Mouse (Mus musculus): ENCODE measurements around the gene Noc2l. TPM values are rescaled to one million over a fixed set of nuclear protein-coding genes. Genes with fewer than 3 reads are reported as not detected.

Gene Noc2l
- total and polyA plus RNA-seq, 3 experiments: 173 to 244 (median 197) TPM

- TF ChIP-seq ETS1 (conservative IDR thresholded peaks at IDR 0.05; ENCODE audit: low read depth, low read length): no peak
- TF ChIP-seq PAX5 (IDR thresholded peaks at IDR 0.05; ENCODE audit: low read length): no peak
- TF ChIP-seq E2F4 (IDR thresholded peaks at IDR 0.05; ENCODE audit: insufficient replicate concordance, low read depth, low read length): no peak
- TF ChIP-seq IRF4 (IDR thresholded peaks at IDR 0.05; ENCODE audit: low read depth, low read length): no peak
- TF ChIP-seq SMC3 (IDR thresholded peaks at IDR 0.05; ENCODE audit: low read depth, low read length): no peak
- no peak for TF ChIP-seq BHLHE40 (IDR thresholded peaks at IDR 0.05; ENCODE audit: low read depth, low read length)
- no peak for TF ChIP-seq ELF1 (IDR thresholded peaks at IDR 0.05; ENCODE audit: low read depth, low read length)
- no peak for TF ChIP-seq EP300 (IDR thresholded peaks at IDR 0.05; ENCODE audit: low read length)
- no peak for TF ChIP-seq JUND (conservative IDR thresholded peaks at IDR 0.05; ENCODE audit: low read depth, low read length)
- TF ChIP-seq MXI1 (IDR thresholded peaks at IDR 0.05; ENCODE audit: low read depth, low read length): no peak
- no peak for TF ChIP-seq ZKSCAN1 (IDR thresholded peaks at IDR 0.05; ENCODE audit: borderline replicate concordance, low read depth, low read length)
- TF ChIP-seq CHD1 (IDR thresholded peaks at IDR 0.05; ENCODE audit: low read depth, low read length): no peak
- no peak for TF ChIP-seq CTCF (conservative IDR thresholded peaks at IDR 0.05 in 1 of 2, IDR thresholded peaks at IDR 0.05 in 1 of 2; ENCODE audit: low read depth in 2 of 2, low read length in 2 of 2)
- no peak for TF ChIP-seq MYC (IDR thresholded peaks at IDR 0.05; ENCODE audit: low read depth, low read length)
- TF ChIP-seq HCFC1 (IDR thresholded peaks at IDR 0.05; ENCODE audit: low read depth, low read length): no peak
- TF ChIP-seq TCF12 (IDR thresholded peaks at IDR 0.05; ENCODE audit: low read depth, low read length): no peak
- no peak for TF ChIP-seq MAX (IDR thresholded peaks at IDR 0.05; ENCODE audit: low read length)
- no peak for TF ChIP-seq ZNF384 (IDR thresholded peaks at IDR 0.05; ENCODE audit: low read depth, low read length)
Observed at GRCm38 (mm10) chr4:156192421-156193199, 43.2 kb upstream of the Noc2l start.

GRCm38 (mm10) chr4:156193200-156193590 is 42.6 kb upstream of the Noc2l start:
- Histone ChIP-seq H3K4me3 (replicated peaks in 1 of 3; ENCODE audit: low read depth in 2 of 3, low read length in 2 of 3, poor library complexity in 1 of 3) (no peak overlapping the region), H3K9me3 (replicated peaks; ENCODE audit: low read length) (no peaks in the 10 kb centered on the region), H3K36me3 (replicated peaks in 1 of 2; ENCODE audit: control insufficient read depth in 1 of 2, insufficient read depth in 1 of 2, low read length in 1 of 2) (no peaks in the 10 kb centered on the region), H3K4me1 (ENCODE audit: control insufficient read depth in 1 of 2, insufficient read depth in 2 of 2) (peaks cover 3 to 16% of the 10 kb centered on the region in 2 experiments; a peak in 2 of 4 replicates), H3K27me3 (replicated peaks) (peaks cover 15% of the 10 kb centered on the region), H3K27ac (ENCODE audit: insufficient read depth, low read depth) (no peak overlapping the region), H3K9ac (ENCODE audit: insufficient read depth, low read depth) (no peak overlapping the region), H3K4me2 (ENCODE audit: insufficient read depth, low read depth, poor library complexity, severe bottlenecking) (no peak overlapping the region), H3K79me2 (replicated peaks; ENCODE audit: control insufficient read depth, extremely low read depth, insufficient read depth, poor library complexity, severe bottlenecking) (no peaks in the 10 kb centered on the region)
- in situ Hi-C loops (cut with MboI; ENCODE audit: low pct_ligation_motif_present, low pct_unique_long_range_greater_than_20kb, low sequenced_read_pairs): no loop called here
- no peak for DNase-seq (ENCODE audit: extremely low read depth)
- no peak for TF ChIP-seq JUN (IDR thresholded peaks at IDR 0.05; ENCODE audit: insufficient read depth, low read depth, low read length)
- TF ChIP-seq ZMIZ1 (IDR thresholded peaks at IDR 0.05; ENCODE audit: low read depth, low read length): no peak
- no peak for TF ChIP-seq ZC3H11A (IDR thresholded peaks at IDR 0.05; ENCODE audit: low read depth, low read length)
- no peak for TF ChIP-seq GABPA (IDR thresholded peaks at IDR 0.05; ENCODE audit: insufficient replicate concordance, low read depth, low read length)
- TF ChIP-seq RAD21 (IDR thresholded peaks at IDR 0.05; ENCODE audit: low read depth, low read length): no peak
- no peak for TF ChIP-seq HCFC1 (IDR thresholded peaks at IDR 0.05; ENCODE audit: low read depth, low read length)
- no peak for TF ChIP-seq TBP (conservative IDR thresholded peaks at IDR 0.05; ENCODE audit: low read depth, low read length)
- no peak for TF ChIP-seq MXI1 (IDR thresholded peaks at IDR 0.05; ENCODE audit: low read depth, low read length)
- TF ChIP-seq ELF1 (IDR thresholded peaks at IDR 0.05; ENCODE audit: low read depth, low read length): no peak
- no peak for TF ChIP-seq PAX5 (IDR thresholded peaks at IDR 0.05; ENCODE audit: low read length)
- dilution Hi-C loops (cut with MboI; ENCODE audit: extremely low pct_ligation_motif_present, extremely low pct_unique_long_range_greater_than_20kb, low sequenced_read_pairs): no loop called here

More at GRCm38 (mm10) chr4:156192421-156193199, 43.2 kb upstream of the Noc2l start:
- no peak for DNase-seq (ENCODE audit: extremely low read depth)
- H3K4me2 ChIP-seq (ENCODE audit: insufficient read depth, low read depth, poor library complexity, severe bottlenecking): no peak overlapping the region
- no peaks in the 10 kb centered on the region for H3K36me3 ChIP-seq (replicated peaks in 1 of 2; ENCODE audit: control insufficient read depth in 1 of 2, insufficient read depth in 1 of 2, low read length in 1 of 2)
- dilution Hi-C loops (cut with MboI; ENCODE audit: extremely low pct_ligation_motif_present, extremely low pct_unique_long_range_greater_than_20kb, low sequenced_read_pairs) (no loop called here), in situ Hi-C loops (cut with MboI; ENCODE audit: low pct_ligation_motif_present, low pct_unique_long_range_greater_than_20kb, low sequenced_read_pairs) (no loop called here)
- H3K9me3 ChIP-seq (replicated peaks; ENCODE audit: low read length): no peaks in the 10 kb centered on the region
- no peaks in the 10 kb centered on the region for H3K79me2 ChIP-seq (replicated peaks; ENCODE audit: control insufficient read depth, extremely low read depth, insufficient read depth, poor library complexity, severe bottlenecking)
- no peak overlapping the region for H3K4me3 ChIP-seq (replicated peaks in 1 of 3; ENCODE audit: low read depth in 2 of 3, low read length in 2 of 3, poor library complexity in 1 of 3)
- H3K27me3 ChIP-seq (replicated peaks): peaks cover 15% of the 10 kb centered on the region
- peaks cover 3 to 13% of the 10 kb centered on the region in 2 experiments; a peak in 2 of 4 replicates for H3K4me1 ChIP-seq (ENCODE audit: control insufficient read depth in 1 of 2, insufficient read depth in 2 of 2)
- H3K27ac ChIP-seq (ENCODE audit: insufficient read depth, low read depth): no peak overlapping the region
- no peak overlapping the region for H3K9ac ChIP-seq (ENCODE audit: insufficient read depth, low read depth)

Data from CH12.LX (cell line).